Mouse (Mus musculus): Measurements from ENCODE around the gene Pafah2.

- TF ChIP-seq CTCF (IDR thresholded peaks at IDR 0.05; ENCODE audit: control insufficient read depth, insufficient read depth, low read length) (no peak), POLR2A (IDR thresholded peaks at IDR 0.05; ENCODE audit: borderline replicate concordance, control insufficient read depth, low read depth, low read length) (no peak)
Observed at GRCm38 (mm10) chr4:134466381-134467262, 70.5 kb downstream of the Pafah2 start.

All from bone marrow, adult 2 months (tissue).